Mouse (Mus musculus): ENCODE results near the gene Art3. TPM values are rescaled to one million over a fixed set of nuclear protein-coding genes. Genes with fewer than 3 reads are reported as not detected.
"Not testable (repeated sequence)": the region's sequence is repeated elsewhere in the genome, so short reads cannot be mapped to it uniquely, and the experiment has no call there.

Gene Art3
- polyA plus RNA-seq, 1 experiment from 2014 or later = 92.4 TPM

DNA sequence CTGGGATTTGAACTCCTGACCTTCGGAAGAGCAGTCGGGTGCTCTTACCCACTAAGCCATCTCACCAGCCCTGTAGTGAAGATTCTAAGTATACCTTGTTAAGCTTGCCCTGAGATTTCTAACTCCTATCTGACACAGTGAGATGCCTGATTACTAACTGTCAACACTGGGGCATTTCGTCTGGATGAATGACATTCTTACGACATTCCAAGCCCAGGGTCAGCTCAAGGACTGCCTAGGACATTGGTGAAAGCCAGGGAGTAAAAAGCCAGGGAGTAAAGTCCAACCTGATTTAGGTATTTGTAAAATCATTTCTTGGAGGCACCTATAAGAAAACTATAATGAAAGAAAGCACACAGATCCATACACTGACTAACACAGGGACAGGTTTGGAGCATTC is 21.1 kb downstream of the Art3 start:
- Histone ChIP-seq H3K9ac (ENCODE audit: low read length) (peak overlapping the region; percentile 72), H3K4me1 (ENCODE audit: control insufficient read depth, insufficient read depth, low read length) (peaks cover 16% of the 10 kb centered on the region), H3K27ac (ENCODE audit: low read length) (peak overlapping the region; percentile 76), H3K4me2 (ENCODE audit: low read depth, low read length) (peak overlapping the region; percentile 58), H3K4me3 (ENCODE audit: low read length) (peak overlapping the region; percentile 59)
- H3K27me3 ChIP-seq (ENCODE audit: control insufficient read depth, insufficient read depth, low read length); H3K36me3 ChIP-seq (ENCODE audit: control insufficient read depth, insufficient read depth); H3K9me3 ChIP-seq (replicated peaks; ENCODE audit: control insufficient read depth, low read length): not testable (repeated sequence)
- WGBS = 28% methylated on average over 4 of the region's 4 CpGs
- ATAC-seq (replicated peaks; ENCODE audit: extremely low read depth, insufficient read depth, low FRiP score) = peak; percentile 8; the same call in 1 of the 2 replicates

DNA sequence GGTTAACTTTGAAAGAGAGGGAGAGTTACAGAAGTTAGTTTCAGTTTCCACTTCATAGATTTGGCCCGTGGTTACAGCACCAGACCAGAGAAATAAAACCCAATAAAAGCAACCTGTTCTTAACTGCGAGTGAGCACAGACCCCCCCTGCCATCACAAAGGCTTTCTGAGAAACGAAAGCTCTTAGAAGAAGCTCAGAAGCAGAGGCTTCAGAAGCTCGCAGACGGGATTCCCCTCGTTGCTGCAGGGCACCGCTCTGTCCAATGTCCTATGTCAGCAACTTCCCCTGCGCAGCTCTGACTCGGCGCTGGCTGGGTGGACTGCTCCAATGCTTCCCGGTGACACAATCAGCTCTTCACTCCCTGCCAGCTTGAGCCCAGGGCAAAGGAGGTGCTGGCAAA is 21.9 kb downstream of the Art3 start:
- Histone ChIP-seq H3K36me3 (ENCODE audit: control insufficient read depth, insufficient read depth) (no peaks in the 10 kb centered on the region), H3K4me3 (ENCODE audit: low read length) (peak overlapping the region; percentile 59), H3K9ac (ENCODE audit: low read length) (peak overlapping the region; percentile 72), H3K4me1 (ENCODE audit: control insufficient read depth, insufficient read depth, low read length) (peaks cover 12% of the 10 kb centered on the region), H3K27ac (ENCODE audit: low read length) (peak overlapping the region; percentile 76), H3K9me3 (replicated peaks; ENCODE audit: control insufficient read depth, low read length) (no peaks in the 10 kb centered on the region), H3K27me3 (ENCODE audit: control insufficient read depth, insufficient read depth, low read length) (no peaks in the 10 kb centered on the region), H3K4me2 (ENCODE audit: low read depth, low read length) (peak overlapping the region; percentile 58)
- 22% methylated on average over 11 of the region's 11 CpGs for WGBS
- ATAC-seq (replicated peaks; ENCODE audit: extremely low read depth, insufficient read depth, low FRiP score) = peak; percentile 64

DNA sequence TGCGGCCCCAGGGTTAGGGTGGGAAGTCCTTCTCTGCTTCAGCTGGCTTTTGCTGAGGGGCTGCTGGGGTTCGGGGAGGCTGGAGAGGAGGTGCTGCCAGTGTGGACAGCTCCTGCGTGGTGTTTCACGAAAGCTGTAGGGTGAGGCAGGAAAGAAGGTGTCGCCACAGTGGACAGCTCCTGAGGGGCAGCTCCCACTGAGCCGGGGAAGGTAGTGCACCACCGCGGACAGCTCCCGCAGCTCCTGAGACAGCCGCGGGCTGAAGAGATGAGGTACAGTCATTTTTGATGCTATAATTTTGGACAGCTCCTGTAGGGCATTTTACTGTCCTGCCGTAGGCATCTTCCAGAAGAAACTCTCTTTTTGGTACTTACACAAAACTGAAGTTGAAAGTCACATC is 26.4 kb downstream of the Art3 start:
- Histone ChIP-seq H3K36me3 (ENCODE audit: control insufficient read depth, insufficient read depth) (no peaks in the 10 kb centered on the region), H3K4me1 (ENCODE audit: control insufficient read depth, insufficient read depth, low read length) (peaks cover 6% of the 10 kb centered on the region), H3K9me3 (replicated peaks; ENCODE audit: control insufficient read depth, low read length) (no peaks in the 10 kb centered on the region), H3K4me2 (ENCODE audit: low read depth, low read length) (no peak overlapping the region), H3K27me3 (ENCODE audit: control insufficient read depth, insufficient read depth, low read length) (no peaks in the 10 kb centered on the region), H3K9ac (ENCODE audit: low read length) (no peak overlapping the region), H3K27ac (ENCODE audit: low read length) (no peak overlapping the region), H3K4me3 (ENCODE audit: low read length) (no peak overlapping the region)
- WGBS = 12% methylated on average over 12 of the region's 12 CpGs
- 0 out of 2 replicates have a peak, but pooled peaks have one; percentile 57 for ATAC-seq (replicated peaks; ENCODE audit: extremely low read depth, insufficient read depth, low FRiP score)

DNA sequence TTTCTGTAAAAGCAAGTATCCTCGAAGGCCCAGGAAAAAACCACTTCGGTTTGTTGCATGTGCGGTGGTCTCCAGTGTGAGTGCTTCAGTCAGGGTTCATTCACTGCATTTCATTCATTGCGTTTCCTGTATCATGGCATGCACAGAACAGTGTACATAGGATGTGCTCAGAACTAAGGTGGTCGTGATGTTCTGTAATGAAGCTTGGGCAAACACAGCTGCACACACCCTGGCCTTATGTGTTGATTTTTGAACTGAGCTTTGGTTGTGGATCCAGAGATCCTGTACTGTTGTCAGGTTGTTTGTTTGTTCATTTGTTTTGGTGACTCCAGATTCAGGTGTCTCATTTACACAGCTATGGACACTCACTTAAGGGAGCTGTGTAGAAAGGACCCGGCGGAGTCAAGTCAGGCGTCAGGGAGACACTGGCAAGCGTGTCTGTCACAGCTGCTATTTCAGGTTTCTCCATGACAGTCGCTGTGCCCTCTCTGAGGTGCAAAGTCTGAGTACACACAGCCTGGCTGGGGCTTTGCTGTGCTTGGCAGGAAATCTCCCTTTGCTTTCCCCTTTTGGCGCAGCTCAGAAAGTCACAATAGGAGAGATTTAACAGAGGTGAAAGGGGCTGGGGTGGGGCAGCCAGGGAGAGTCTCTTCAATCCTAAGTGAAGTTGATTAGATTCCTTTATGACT is 27.3 kb downstream of the Art3 start:
- WGBS = 62% methylated on average over 11 of the region's 11 CpGs
- no peak overlapping the region for H3K27ac ChIP-seq (ENCODE audit: low read length)
- no peaks in the 10 kb centered on the region for H3K9me3 ChIP-seq (replicated peaks; ENCODE audit: control insufficient read depth, low read length)
- no peak overlapping the region for H3K9ac ChIP-seq (ENCODE audit: low read length)
- peaks cover 1% of the 10 kb centered on the region; the same call in 1 of the 2 replicates for H3K4me1 ChIP-seq (ENCODE audit: control insufficient read depth, insufficient read depth, low read length)
- no peaks in the 10 kb centered on the region for H3K36me3 ChIP-seq (ENCODE audit: control insufficient read depth, insufficient read depth)
- H3K4me3 ChIP-seq (ENCODE audit: low read length) = no peak overlapping the region
- H3K4me2 ChIP-seq (ENCODE audit: low read depth, low read length) = no peak overlapping the region
- no peaks in the 10 kb centered on the region for H3K27me3 ChIP-seq (ENCODE audit: control insufficient read depth, insufficient read depth, low read length)
- ATAC-seq (replicated peaks; ENCODE audit: extremely low read depth, insufficient read depth, low FRiP score) = peak; percentile 58; the same call in 1 of the 2 replicates

DNA sequence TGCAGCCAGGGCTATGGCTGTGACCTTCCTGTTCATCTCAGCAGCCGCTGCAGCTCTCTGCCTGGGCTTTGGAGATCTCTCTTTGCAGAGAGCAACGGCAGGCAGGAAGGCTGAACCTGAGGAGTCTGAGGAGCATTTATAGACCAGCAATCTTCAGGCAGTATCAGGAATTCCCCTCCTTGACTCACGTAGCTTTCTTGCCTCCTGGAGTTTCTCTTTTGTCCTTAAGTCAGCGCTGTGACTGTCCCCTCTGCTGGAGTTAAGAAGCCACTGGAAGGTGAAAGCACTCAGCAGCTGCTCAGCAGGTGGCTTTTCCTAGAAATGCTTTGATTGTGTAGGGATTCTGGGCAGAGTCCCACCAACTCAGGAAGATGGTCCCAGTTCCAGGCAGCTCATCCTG is 31.6 kb downstream of the Art3 start:
- Histone ChIP-seq H3K36me3 (ENCODE audit: control insufficient read depth, insufficient read depth) (no peaks in the 10 kb centered on the region), H3K27ac (ENCODE audit: low read length) (no peak overlapping the region), H3K9me3 (replicated peaks; ENCODE audit: control insufficient read depth, low read length) (no peaks in the 10 kb centered on the region), H3K27me3 (ENCODE audit: control insufficient read depth, insufficient read depth, low read length) (no peaks in the 10 kb centered on the region), H3K9ac (ENCODE audit: low read length) (no peak overlapping the region), H3K4me2 (ENCODE audit: low read depth, low read length) (no peak overlapping the region), H3K4me1 (ENCODE audit: control insufficient read depth, insufficient read depth, low read length) (no peaks in the 10 kb centered on the region), H3K4me3 (ENCODE audit: low read length) (no peak overlapping the region)
- 11% methylated on average over 4 of the region's 4 CpGs for WGBS
- no peak for ATAC-seq (replicated peaks; ENCODE audit: extremely low read depth, insufficient read depth, low FRiP score)

DNA sequence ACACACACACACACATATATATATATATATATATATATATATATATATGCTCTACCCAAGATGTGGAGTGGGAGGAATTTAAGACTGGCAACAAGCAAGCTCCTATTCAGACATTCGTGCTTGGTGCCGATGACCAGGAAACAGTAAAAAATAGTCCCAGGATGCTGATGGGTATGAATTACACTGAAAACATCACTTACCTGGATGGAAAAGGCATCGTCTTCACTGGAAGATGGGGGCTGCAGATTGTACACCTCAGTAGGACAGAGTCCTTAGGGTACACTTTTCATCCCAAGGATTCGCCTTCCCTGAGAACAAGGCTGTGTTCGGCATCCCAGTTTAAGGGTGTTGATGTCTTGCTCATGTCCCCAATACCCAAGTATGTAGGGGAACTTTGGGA is 32.4 kb downstream of the Art3 start:
- Histone ChIP-seq H3K4me1 (ENCODE audit: control insufficient read depth, insufficient read depth, low read length) (peaks cover 3% of the 10 kb centered on the region; the same call in 1 of the 2 replicates), H3K9ac (ENCODE audit: low read length) (no peak overlapping the region), H3K4me2 (ENCODE audit: low read depth, low read length) (no peak overlapping the region), H3K27ac (ENCODE audit: low read length) (no peak overlapping the region), H3K9me3 (replicated peaks; ENCODE audit: control insufficient read depth, low read length) (no peaks in the 10 kb centered on the region), H3K36me3 (ENCODE audit: control insufficient read depth, insufficient read depth) (no peaks in the 10 kb centered on the region), H3K4me3 (ENCODE audit: low read length) (no peak overlapping the region), H3K27me3 (ENCODE audit: control insufficient read depth, insufficient read depth, low read length) (no peaks in the 10 kb centered on the region)
- 87% methylated on average over 5 of the region's 5 CpGs for WGBS
- no peak for ATAC-seq (replicated peaks; ENCODE audit: extremely low read depth, insufficient read depth, low FRiP score)

DNA sequence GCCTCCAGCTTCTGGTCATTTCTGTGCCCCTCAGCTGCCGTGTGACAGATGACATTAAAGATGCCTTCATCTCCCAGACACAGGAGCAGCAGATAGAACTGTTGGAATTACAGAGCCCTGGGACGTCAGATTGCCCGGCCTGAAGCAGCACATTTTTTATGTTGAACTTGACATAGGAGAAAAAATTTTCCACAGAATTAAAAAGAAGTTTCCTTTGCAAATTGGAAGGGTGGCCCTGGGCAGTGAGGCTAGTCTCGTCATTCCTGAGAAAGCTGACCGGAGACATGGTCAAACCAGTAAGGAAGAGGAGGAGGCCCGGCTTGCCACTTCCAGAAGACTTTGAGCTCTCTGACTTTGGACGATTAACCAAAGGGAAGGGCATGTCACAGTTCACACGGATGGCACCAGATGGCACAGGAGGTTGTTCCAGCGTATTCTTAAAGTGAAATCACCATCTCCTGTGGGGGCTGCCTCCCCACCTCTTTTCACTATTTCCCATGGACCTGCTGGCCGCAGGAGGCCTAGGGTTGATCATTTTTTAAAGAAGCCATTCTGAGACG is 33.6 kb downstream of the Art3 start:
- WGBS = 74% methylated on average over 11 of the region's 11 CpGs
- H3K4me2 ChIP-seq (ENCODE audit: low read depth, low read length) = no peak overlapping the region
- no peak for ATAC-seq (replicated peaks; ENCODE audit: extremely low read depth, insufficient read depth, low FRiP score)

DNA sequence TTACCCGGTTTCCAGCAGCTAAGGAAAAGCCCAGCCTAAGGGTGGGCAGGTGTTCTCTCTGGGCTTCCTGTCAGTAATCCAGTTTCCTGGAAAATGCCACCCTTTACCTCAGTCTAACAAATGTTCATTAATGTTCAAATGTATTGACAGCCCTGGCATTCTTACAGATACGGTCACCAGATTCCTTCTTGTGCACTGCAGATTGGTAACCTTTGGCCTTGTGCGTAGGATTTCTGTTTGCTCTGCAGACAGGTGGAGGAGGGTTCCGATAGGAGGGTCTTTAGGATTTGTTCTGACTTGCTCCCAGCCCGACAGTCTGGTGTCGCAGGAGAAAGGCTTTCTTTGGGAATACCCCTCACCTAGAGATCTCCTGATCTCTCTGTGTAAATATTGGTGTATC is 34.9 kb downstream of the Art3 start:
- Histone ChIP-seq H3K9ac (ENCODE audit: low read length) (no peak overlapping the region), H3K9me3 (replicated peaks; ENCODE audit: control insufficient read depth, low read length) (no peaks in the 10 kb centered on the region), H3K27me3 (ENCODE audit: control insufficient read depth, insufficient read depth, low read length) (no peaks in the 10 kb centered on the region), H3K4me1 (ENCODE audit: control insufficient read depth, insufficient read depth, low read length) (peaks cover 3% of the 10 kb centered on the region; the same call in 1 of the 2 replicates), H3K27ac (ENCODE audit: low read length) (no peak overlapping the region), H3K4me2 (ENCODE audit: low read depth, low read length) (no peak overlapping the region), H3K36me3 (ENCODE audit: control insufficient read depth, insufficient read depth) (no peaks in the 10 kb centered on the region), H3K4me3 (ENCODE audit: low read length) (no peak overlapping the region)
- ATAC-seq (replicated peaks; ENCODE audit: extremely low read depth, insufficient read depth, low FRiP score) = no peak
- 69% methylated on average over 6 of the region's 6 CpGs for WGBS

More for the DNA sequence above, 33.6 kb downstream of the Art3 start:
- no peaks in the 10 kb centered on the region for H3K9me3 ChIP-seq (replicated peaks; ENCODE audit: control insufficient read depth, low read length)
- peaks cover 3% of the 10 kb centered on the region; the same call in 1 of the 2 replicates for H3K4me1 ChIP-seq (ENCODE audit: control insufficient read depth, insufficient read depth, low read length)
- H3K36me3 ChIP-seq (ENCODE audit: control insufficient read depth, insufficient read depth) = no peaks in the 10 kb centered on the region
- no peak overlapping the region for H3K27ac ChIP-seq (ENCODE audit: low read length)
- no peak overlapping the region for H3K9ac ChIP-seq (ENCODE audit: low read length)
- no peak overlapping the region for H3K4me3 ChIP-seq (ENCODE audit: low read length)
- no peaks in the 10 kb centered on the region for H3K27me3 ChIP-seq (ENCODE audit: control insufficient read depth, insufficient read depth, low read length)

DNA sequence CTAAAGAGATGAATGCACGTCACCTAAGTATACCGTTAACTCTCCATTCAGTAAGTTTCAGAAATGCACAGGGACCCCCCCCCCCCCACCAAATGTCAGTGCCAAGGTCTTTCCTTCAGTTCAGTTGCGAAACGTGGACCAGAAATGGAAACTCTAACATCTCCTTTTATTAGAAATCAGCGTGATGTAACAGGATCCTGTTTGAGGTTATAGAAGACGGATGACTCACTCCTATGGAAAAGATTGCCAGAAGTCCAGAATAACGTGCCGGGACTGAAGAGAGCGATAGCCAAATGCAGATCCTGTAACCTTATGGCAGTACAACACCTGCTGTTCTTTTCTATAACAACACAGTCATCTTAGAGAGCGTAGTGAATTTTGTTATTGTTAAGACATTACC is 36.8 kb downstream of the Art3 start:
- WGBS = 46% methylated on average over 10 of the region's 10 CpGs
- H3K27ac ChIP-seq (ENCODE audit: low read length) = no peak overlapping the region

More for the DNA sequence above, 36.8 kb downstream of the Art3 start:
- no peak overlapping the region for H3K4me3 ChIP-seq (ENCODE audit: low read length)
- H3K4me2 ChIP-seq (ENCODE audit: low read depth, low read length) = no peak overlapping the region
- H3K27me3 ChIP-seq (ENCODE audit: control insufficient read depth, insufficient read depth, low read length) = no peaks in the 10 kb centered on the region
- H3K9me3 ChIP-seq (replicated peaks; ENCODE audit: control insufficient read depth, low read length) = no peaks in the 10 kb centered on the region
- no peaks in the 10 kb centered on the region for H3K36me3 ChIP-seq (ENCODE audit: control insufficient read depth, insufficient read depth)
- peaks cover 3% of the 10 kb centered on the region; the same call in 1 of the 2 replicates for H3K4me1 ChIP-seq (ENCODE audit: control insufficient read depth, insufficient read depth, low read length)
- peak; percentile 73 for ATAC-seq (replicated peaks; ENCODE audit: extremely low read depth, insufficient read depth, low FRiP score)
- no peak overlapping the region for H3K9ac ChIP-seq (ENCODE audit: low read length)

Data from heart, embryonic 16.5 days (tissue).